Mouse (Mus musculus) cerebellum, postnatal 10 days (tissue): ENCODE measurements around the gene Thbd.
A peak's percentile ranks its signal among the peaks of the same experiment; 100 is the strongest.

Experiments
- DNase-seq, 2 experiments: peaks; one replicate each; pipeline ENCODE4 v3.0.0; 2021; ENCODE audit warnings: mixed read lengths in 2 of 2

Thbd gene

DNA sequence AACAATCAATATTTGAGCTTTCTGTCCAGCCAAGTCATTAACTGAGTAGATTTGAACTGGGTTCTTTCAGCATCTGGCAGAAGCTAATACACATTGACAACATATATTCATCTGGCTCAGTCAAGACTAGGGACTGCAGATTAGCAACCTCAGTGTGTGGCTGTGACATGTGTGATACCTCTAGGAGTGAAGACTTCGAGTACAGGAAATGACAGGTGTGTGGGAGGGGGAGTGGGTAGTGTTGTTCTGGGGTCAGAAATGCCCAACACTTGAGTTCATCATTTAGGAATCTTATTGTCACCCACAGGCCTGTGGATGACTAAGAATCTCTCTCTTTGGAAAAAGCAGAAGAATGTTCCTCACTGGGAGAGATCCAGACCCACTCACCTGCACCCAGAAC is 13.1 kb upstream of the Thbd start:
- no peak for DNase-seq

DNA sequence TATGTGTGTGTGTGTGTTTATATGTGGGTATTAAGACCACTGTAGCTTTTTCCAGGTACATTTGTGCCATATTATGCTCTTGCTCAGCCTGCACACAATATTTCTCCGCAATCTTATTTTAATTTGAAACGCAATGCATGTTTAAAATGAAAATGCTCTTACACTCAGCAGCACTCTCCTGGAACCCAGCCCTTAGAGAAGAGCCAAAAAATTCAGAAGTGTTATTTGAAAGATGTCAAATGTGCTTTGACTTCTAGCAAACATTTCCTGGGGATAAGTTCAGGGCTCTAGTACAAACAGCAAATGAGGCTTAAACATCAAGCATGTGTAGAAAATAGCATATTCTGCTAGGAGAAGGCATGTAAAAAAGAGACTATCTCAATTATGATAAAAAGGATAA is 11.8 kb upstream of the Thbd start:
- no peak for DNase-seq

DNA sequence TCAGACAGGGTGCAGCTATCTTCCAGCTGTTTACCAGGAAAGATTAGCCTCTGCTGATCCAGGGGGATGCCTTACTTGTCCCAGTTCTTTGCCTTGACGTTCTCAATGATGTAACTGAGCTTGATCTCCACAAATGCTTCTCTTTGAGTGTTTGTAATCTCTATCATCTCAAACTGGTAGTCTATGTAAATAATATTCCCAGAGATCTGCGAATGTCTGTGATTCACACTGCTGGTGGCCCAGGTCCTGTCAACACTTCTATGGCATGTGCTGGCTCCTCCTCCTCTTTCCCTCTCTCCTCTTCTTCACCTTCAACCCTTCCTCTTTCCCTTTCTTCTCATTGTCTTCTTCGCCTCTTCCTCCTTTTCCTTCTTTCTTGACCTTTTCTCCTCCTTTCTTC is 11.2 kb upstream of the Thbd start:
- no peak for DNase-seq

DNA sequence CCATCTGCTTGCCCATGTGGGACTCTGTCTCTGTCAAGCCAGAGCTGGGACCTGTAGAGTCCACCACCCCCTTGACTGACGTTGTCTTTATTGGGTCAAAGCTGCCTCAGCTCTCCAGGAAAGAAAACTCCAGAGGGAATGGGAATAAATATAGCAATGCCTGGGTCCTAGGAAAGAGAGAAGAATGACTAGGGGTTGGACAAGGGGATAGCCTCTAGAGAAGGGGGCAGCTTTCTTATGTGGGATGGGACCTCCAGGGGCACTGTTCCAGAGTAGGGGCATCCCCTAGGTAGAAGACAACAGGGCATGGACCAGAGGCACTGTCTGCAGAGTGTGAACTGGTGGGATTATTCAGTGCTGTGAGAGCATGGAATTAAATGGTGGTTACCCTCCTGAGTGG is 1.8 kb upstream of the Thbd start:
- no peak for DNase-seq

DNA sequence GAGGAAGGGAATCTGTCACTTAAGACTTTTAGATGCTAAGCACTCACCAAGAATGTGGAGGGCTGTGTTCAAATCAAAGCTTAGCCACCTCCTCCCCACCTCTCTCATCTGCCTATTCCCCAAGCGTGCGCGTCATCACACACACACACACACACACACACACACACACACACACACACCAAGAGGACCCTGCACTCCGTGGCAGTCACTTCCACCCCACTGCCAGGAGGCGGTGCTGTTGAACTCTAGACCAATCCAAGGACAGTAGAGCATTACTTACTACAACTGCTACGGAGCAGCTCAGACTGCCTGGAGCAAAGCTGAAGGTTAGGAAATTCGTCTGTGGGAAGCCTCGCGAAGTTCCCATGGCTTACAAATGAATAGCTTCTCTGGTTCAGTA is 1.2 kb upstream of the Thbd start:
- DNase-seq: peak; percentile 82

DNA sequence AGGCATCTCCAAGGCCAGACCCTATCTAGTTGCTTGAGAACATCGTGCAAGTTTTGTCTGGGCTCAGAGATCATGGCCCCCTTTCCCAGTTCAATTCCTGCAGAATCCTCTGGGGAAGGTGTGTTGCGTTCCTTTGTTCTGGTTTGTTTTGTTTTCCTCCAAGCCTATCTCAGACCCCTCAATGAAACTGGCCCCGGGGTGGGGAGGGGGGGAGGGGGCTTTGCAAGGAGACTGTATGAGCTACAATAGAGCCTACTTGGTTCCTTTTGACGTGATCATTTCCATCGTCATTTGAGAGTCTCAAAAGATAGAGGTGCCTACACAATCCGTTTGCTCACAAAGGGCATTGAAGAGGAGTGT is 753 bp upstream of the Thbd start:
- no peak for DNase-seq

DNA sequence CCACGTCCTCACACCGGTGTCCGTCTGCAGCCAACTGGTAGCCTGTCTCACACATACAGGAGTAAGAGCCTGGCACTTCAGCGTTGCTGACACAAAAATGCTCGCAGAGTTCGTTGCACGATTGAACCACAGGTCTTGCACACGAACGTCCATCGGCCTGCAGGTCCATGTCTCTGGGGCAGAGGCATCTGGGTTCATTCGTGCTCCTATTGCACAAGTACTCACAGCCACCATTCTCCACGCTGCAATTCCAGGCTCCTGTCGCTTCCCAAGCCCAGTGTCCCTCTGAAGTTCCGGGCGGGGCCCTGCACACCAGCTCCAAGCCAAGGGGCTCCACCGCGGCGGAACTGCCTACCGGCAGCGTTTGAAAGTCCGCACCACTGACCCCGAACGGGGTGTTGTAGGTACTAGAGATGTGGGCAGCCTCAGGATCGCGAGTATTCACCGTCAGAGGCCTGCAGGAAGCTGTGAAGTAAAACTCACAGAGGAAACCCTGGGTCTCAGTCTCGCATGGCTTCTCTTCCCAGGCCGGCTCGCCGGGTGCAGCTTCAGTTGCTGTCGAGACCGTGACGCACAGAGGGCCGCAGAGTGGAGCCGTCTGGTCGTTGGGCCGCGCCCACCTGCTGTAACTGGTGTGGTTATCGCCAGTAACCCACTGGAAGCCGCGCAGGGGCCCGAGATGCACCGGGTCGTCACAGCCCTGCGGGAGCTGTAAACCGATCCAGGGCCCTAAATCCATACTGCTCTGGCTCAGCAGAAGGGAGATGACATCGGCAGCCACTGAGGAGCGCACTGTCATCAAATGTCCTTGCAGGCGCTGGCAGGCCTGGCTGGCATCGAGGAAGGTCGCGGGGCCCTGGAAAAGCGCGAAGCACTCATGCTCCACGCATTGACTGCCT is 768 bp downstream of the Thbd start:
- DNase-seq: peak; percentile 38 to 49

DNA sequence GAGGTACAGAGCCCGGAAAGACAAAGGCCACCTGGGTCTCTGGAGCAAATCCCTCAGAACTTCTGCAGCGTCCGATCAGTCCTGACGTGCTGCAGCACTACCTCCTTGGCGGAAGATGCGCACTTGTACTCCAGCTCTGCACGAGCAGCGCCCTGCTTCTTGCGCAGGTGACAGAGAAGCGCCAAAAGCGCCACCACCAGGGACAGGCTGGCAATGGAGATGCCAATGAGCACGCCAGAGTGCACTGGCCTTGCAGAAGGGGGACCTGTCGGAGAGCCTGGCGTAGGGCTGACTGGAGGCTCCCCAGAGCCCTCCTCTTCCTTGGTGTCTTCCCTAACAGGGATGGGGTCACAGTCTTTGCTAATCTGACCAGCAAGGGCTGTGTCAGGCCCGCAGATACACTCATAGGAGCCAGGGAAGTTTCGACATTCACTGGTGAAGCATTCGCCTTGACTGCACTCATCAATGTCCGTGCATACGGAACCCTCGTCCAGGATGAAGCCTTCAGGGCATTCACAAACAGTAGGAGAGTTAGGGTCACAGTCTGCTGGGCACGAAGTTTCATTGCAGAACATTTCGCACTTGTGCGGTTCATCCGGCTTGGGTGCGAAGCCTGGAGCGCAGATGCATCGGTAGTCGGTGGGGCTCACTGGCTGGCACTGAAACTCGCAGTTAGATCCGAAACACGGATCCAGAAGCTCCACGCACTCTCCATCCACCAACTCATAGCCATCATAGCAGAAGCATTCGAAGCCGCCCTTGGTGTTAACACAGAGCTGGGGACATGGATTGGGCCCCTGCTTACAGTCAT is 1.6 kb downstream of the Thbd start:
- peak; percentile 55 to 63 for DNase-seq

DNA sequence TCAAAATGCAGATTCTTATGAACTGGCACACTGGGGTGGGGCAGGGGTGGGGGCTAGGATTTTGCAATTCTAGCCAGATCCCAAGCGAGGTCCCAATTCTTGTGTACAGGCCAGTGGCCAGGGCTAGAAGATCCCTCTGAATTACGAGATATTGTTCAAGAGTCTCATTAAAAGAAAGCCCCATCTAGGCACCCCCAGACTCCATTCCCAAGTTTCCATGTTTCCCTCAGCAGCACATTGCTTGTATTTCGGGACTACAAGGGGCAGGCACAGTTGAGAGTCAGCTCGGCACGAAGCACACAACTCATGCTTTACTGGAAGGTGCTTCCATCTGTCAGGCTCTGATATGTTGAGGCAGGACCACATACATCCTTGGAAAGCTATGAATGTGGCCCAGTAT is 3.1 kb downstream of the Thbd start:
- no peak for DNase-seq

DNA sequence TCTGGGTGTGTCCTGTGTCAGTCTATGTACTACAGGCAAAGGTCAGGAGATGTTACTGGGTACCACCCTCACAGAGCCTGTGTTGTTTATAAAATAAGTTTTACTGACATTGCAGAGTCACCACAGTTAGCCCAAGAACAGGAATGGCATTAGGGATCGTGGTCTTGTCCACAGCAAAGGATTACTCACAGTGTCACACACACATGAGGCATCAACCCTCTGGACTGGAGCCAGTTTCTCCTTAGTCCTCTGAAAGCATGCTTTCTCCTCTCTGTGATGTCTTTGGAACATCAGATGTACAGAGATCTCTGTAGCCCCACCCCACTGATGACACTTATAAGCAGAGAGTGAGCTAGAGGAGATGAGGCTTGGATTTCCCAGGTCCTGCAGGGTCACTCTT is 5.8 kb downstream of the Thbd start:
- no peak for DNase-seq

DNA sequence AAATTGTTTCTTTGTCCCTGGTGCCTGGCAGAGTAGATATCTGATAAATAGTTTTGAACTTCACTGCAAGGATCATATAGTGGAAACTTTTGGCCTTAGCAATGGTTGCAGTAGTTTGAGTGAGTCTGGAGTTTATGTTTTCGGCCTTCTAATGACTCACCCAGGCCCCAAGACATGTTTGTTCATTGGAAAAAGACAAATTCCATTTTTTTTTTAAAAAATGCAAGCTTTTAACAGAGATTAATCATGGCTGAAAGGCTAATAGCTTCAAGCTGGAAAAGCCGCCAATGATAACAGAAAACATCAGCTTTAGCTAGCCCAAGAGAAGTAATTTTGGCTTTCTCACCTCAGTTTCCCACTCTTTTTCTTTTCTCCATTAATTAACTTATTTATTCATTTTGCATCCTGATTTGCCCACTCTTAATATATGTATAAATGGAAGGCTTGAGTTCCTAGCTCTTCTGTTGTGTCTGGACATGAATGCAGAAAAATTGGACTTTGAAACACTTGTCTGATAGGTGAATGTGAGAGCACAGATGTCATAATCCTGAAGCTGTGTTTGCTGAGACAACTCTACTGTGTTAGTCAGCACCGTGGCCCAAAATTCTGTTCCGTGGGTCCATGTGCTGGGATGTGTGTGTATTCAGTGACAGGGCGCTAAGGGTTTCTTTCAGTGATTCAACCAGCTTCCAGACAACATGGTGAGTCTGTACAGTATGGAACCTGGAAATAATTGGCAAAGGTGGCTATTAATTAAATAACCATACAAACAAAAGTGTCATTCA is 8.9 kb downstream of the Thbd start:
- DNase-seq: no peak

DNA sequence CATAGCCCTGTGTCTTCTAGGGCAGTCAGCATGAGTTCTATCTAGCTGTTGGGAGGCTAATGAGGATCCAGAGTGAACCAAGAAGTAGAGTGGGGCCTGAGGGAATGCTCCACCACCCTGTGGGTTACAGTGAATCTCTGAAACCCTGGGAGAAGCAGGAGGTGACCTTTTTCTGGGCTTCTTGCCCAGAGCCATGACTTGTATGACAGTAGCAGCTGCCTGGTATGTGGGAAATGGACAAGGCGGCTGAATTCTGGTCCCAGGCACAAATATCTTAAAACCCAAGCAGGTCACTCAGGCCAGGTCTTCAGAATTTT is 10.2 kb downstream of the Thbd start:
- peak in 1 of 2 experiments; percentile 12 for DNase-seq

DNA sequence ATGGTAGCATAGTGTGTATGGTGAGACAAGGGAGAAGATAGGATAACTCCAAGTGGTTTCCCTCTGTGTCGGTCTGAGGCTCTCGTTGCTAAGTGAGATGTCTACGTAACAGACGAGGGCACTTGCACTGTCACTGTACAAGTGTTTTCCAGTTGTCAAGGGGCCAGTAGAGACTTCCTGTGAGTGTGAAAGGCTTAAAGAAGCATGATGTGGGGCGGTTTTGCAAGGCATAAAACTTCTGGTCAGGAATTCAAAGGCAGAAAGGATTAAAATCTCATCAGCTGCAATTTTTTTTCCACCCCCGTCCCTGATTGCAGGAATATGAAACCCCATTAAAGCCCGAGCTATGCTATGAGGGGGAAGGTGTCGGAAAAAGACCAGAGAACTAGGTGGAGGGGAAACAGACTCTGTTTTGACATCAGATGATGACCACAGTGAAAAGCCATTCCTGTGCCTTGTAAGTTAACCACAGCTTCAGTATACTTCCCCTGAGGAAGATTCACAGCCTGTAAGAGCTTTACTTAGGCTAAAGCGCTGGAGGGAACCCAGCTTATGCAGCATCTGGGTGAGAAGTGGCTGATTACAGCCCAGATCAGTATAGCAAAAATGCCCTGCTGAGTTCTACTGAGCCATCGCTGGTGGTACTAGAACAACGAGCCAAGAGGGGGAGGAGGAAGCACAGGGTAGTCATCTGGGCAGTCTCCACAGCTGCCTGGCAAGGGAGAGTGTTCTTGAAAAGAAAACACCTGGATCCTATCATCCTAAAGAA is 10.8 kb downstream of the Thbd start:
- DNase-seq: no peak

DNA sequence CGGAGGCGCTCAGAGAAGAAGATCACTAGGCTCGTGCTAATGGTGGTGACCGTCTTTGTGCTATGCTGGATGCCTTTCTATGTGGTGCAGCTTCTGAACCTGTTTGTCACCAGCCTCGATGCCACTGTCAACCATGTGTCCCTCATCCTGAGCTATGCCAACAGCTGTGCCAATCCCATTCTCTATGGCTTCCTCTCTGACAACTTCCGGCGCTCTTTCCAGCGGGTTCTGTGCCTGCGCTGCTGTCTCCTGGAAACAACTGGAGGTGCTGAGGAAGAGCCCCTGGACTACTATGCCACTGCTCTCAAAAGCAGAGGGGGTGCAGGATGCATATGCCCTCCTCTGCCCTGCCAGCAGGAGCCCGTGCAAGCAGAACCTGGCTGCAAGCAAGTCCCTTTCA is 11.8 kb downstream of the Thbd start:
- DNase-seq: no peak

DNA sequence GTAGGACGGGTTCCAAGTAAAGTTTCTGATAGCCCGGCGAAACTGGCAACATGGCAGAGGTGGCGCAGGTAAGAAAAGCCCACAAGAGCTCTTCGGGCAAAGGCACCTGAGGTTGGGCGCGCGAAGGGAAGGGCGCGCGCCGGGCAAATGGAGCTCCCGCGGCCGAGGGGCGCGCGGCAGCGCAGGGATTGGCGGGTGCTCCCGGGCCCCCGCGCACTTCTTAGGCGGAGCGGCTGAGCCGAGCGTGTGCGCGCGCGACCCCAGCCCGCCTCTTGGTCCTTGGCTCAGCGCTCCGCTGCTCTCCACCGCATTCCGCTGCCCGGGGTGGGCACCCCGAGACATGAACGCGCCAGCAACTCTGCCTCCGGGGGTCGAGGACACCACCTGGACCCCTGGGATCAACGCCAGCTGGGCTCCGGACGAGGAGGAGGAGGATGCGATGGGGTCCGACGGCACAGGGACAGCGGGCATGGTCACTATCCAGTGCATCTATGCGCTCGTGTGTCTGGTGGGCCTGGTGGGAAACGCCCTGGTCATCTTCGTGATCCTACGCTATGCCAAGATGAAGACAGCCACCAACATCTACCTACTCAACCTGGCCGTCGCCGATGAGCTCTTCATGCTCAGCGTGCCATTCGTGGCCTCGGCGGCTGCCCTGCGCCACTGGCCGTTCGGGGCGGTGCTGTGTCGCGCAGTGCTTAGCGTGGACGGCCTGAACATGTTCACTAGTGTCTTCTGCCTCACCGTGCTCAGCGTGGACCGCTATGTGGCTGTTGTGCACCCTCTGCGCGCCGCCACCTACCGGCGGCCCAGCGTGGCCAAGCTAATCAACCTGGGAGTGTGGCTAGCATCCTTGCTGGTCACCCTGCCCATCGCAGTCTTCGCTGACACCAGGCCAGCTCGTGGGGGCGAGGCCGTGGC is 12.6 kb downstream of the Thbd start, which contains the start of gene Sstr4:
Gene Sstr4 (plus strand): TSS at position 214 of the 921 bp plus-strand sequence.
- DNase-seq: peak; percentile 54 to 60

DNA sequence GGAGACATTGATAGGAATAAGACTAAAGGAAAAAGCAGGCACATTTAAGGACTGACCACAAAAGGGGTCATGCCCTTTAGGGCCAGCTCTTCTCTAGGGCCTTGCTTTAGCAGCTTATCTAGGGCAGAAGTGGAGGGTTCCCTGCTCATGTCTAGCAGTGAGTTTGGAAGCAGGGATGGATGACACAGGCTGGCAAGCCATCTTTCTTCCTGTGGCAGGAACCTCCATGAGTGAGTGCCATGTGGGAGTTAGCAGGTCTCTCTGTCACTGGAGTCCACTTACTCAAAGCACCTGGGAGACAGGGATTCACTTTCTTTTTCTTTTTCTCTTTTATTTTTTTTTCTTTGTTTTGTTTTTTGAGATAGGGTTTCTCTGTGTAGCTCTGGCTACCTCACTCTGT is 14.1 kb downstream of the Thbd start:
- DNase-seq: no peak

DNA sequence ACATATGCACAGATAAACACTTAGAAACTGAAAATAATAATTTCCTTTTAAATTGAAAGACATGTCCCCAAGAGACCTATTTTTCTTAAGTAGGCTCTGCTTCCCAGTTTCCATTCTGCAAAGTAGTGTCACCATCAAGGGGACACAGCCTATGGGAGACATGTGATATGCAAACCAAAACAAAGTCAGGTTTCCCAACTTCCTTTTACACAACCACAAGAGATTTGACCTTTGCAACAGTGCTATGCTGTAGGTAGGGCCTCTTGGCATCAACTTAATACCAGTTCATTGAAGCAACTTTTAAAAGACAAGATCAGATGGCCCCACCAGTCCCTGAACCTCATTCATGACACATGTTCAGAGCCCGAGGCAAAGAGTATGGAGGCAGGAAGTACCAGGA is 14.8 kb downstream of the Thbd start:
- no peak for DNase-seq

DNA sequence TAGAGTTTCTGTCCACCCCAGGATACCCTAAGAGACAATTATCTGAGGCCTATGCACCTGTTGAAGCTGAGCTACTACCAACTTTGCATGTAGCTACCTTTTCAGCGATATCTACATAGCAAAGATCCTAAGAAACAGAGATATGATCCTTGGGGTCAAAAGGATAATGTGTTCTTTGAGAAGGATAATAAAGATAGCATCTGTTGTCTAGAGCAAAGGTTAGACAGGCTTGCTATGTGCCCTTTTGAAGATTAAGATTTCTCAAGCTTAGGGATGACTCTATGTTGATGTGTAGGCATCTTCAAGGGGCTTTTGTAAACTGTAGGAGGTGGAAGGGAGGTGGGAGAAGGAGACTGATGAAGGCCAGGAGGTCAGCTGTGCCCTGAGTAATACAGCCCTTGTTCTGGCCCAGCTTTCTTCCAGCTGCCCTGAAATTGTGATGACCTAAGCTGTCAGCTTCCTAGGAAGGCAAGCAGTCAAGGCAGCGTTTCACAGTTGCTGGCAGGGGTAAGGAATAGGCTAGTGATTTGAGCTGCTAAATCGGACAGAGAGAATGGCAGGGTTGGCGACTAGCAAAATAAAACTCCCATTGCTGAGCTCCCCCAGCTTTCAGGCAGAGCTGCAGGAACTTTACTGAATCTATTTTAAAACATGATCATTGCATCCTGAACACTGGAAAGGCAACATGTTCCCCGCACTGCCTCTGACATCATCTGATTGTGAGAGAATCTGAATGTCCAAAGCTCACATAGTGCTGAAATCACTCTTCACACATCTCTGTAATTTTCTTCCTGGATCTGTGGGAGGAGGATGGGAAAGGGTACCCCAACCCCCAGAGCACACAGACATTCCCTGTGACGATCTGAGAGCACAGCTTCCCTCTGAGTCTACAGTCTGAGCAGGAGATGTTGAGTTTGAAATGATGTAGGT is 20.1 kb downstream of the Thbd start:
- no peak for DNase-seq

DNA sequence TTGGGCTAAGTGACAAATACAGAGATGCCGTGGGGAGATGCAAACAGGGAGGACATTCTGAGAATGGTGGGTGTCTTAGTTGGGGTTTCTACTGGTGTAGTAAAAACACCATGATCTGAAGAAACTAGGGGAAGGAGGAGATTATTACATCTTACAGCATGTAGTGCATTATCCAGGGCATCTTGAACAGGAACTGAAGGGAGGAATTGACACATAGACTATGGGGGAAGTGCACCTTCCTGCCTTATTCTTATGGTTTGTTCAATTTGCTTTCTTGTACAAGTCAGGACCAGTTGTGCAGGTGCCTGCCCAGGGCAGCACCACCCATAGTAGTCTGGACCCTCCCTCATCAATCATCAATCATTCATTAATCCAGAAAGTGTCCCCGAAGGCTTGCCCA is 21.1 kb downstream of the Thbd start:
- no peak for DNase-seq

DNA sequence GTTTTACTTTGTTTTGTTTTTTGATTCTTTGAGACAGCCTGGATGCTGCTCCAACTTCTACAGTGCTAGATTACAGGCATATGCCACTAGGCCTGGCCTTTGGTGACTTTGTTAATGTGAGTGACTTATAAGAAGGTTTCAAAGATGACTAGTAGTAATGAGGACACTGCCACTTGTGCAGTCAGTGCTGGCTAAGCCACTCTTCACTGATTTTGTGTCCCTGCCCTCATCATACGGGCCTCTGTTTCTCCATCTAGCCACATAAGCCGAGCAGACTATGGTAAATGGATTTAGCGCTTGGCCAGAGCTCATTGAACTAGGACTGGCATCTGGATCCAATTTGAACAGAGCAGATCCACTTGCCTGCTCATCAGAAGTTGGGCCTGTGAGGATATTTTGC is 21.5 kb downstream of the Thbd start:
- no peak for DNase-seq
